Mouse (Mus musculus) stomach, postnatal 0 days (tissue): ENCODE measurements around the gene Sptan1.

Experiments
- CTCF ChIP-seq: IDR thresholded peaks from 2 replicates; pipeline ENCODE4 v1.5.1; 2016; ENCODE audit warnings: antibody characterized with exemption, low read depth, mild to moderate bottlenecking, moderate library complexity
- EP300 ChIP-seq: optimal IDR thresholded peaks from 2 replicates; pipeline ENCODE3; 2016; ENCODE audit warnings: antibody characterized with exemption

DNA sequence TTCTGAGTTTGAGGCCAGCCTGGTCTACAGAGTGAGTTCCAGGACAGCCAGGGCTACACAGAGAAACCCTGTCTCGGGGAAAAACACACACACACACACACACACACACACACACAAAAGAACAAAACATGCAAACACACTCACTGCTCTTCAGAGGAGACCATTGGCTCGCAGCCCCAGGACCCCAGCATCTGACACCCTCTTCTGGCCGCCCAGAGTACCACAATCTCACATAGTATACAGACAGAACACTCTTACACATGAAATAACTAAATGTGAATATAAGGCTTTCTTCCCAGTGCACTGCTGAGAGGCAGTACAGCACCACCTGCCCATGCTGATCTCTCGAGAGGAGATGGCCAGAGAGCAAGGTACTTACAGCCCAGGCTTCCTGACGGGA lies 79.2 kb downstream of the Sptan1 start:
- TF ChIP-seq CTCF: no peak
- no peak for TF ChIP-seq EP300
